Mouse (Mus musculus): ENCODE results near the gene Ankmy1. TPM values are rescaled to one million over a fixed set of nuclear protein-coding genes. Genes with fewer than 3 reads are reported as not detected.

Gene Ankmy1
- polyA plus RNA-seq, 1 experiment from 2014 or later = 0.06 TPM

MicroRNA genes within 50 kb of the gene (microRNA counts, 519-probe panel; counts per million panel counts)
- 2,897 counts per million, percentile 72 among the panel's probes with 10 or more counts for microRNA mmu-miR-149

Small RNA genes within 50 kb of the gene (microRNA-seq; reads per million reads assigned to microRNA genes)
- 3,156 reads per million, percentile 84 among the genes with 10 or more reads in this experiment for gene Mir149

Other genes with a start within 250 kb of the Ankmy1 start
- 24.9 and 25.0 TPM in 2 replicates for gene Gpc1, start 71.3 kb downstream of the Ankmy1 start, polyA plus RNA-seq (2015; fragmentation: Nextera tagmentation; extraction: Ambion mirVana)
- gene Dusp28, start 4.1 kb upstream of the Ankmy1 start, polyA plus RNA-seq (2015; fragmentation: Nextera tagmentation; extraction: Ambion mirVana) = 13.3 and 14.3 TPM in 2 replicates
- 14.3 and 22.2 TPM in 2 replicates for gene Rnpepl1, start 7.9 kb upstream of the Ankmy1 start, polyA plus RNA-seq (2015; fragmentation: Nextera tagmentation; extraction: Ambion mirVana)
- 31.1 and 32.1 TPM in 2 replicates for gene Capn10, start 31.5 kb upstream of the Ankmy1 start, polyA plus RNA-seq (2015; fragmentation: Nextera tagmentation; extraction: Ambion mirVana)
- 8.4 and 11.5 TPM in 2 replicates for gene Gpr35, start 48.0 kb upstream of the Ankmy1 start, polyA plus RNA-seq (2015; fragmentation: Nextera tagmentation; extraction: Ambion mirVana)
- 8.3 and 11.8 TPM in 2 replicates for gene Aqp12, start 103.4 kb upstream of the Ankmy1 start, polyA plus RNA-seq (2015; fragmentation: Nextera tagmentation; extraction: Ambion mirVana)
- gene Kif1a, start 199.0 kb upstream of the Ankmy1 start, polyA plus RNA-seq (2015; fragmentation: Nextera tagmentation; extraction: Ambion mirVana) = 14.0 and 16.0 TPM in 2 replicates
- 0.73 and 1.1 TPM in 2 replicates for gene Agxt, start 232.3 kb upstream of the Ankmy1 start, polyA plus RNA-seq (2015; fragmentation: Nextera tagmentation; extraction: Ambion mirVana)